Mouse (Mus musculus) urinary bladder, adult 18-20 months (tissue): ENCODE measurements at regions not wholly inside any gene's neighbourhood (a gene's known extent, or its start where the extent isn't known, plus 50 kb on each side); places are given as distances from the start of the nearest gene placed in this dataset.
A peak's percentile ranks its signal among the peaks of the same experiment; 100 is the strongest.

Experiments used
- DNase-seq, 2 experiments: peaks; one replicate each; pipeline ENCODE4 v3.0.0; 2022; ENCODE audit warnings: low spot score in 2 of 2, mixed read lengths in 2 of 2

DNA sequence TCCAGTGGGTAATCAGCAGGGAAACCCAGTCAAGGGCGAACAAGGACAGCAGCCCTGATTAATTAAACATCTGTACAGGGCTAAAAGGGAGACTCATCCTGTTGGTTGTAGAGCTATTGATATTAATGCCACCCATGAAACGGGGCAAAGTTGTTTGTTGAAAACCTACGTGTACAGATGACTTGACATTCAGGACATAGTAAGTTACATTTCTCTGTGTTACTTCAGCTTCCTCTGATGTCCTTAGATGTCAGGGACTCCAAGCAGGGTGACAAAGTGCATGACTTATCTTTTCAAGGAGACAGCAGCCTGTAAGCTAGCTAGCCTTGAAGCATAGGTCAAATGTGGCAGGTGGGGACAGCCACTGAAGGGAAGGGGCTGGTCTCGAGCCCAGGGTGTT, 390.5 kb downstream of the Ccdc171 start:
- DNase-seq = no peak

DNA sequence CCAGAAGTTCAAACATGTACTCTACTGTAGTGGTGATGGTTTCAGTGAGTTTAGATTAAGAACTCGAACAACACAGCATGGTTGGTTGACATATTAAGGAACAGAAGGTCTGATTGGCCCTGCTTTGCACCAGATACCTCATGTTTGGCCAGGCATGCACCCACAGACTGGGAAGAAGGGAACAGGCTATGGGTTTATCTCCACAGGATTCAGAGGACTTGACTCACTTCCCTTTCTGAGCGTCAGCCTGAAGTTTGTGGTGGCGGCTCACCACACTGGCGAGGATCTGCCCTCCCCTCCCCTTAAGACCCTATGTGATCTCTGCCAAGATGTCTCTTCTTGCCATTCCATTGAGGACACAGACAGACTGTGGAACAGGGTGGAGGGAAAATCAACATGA, 391.7 kb downstream of the Ccdc171 start:
- DNase-seq = no peak

DNA sequence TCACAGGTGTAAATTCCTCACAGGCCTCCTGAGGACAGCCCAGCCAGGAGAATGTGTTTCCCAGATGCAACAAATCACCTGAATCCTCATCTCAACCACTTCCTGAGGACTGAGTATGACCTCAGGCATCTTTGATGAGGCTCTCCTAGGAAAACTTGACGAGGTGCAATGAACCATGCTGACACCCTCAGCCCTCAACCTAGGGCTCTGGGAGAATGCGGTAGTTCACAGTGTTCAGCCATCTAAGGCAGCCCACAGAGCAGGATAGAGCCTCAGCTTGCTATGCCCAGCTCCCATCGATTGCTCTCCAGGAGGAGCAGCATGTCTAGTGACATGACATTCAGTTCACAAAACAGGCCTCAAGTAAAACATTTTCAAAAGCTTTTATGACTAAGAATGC, 392.7 kb downstream of the Ccdc171 start:
- DNase-seq = no peak

DNA sequence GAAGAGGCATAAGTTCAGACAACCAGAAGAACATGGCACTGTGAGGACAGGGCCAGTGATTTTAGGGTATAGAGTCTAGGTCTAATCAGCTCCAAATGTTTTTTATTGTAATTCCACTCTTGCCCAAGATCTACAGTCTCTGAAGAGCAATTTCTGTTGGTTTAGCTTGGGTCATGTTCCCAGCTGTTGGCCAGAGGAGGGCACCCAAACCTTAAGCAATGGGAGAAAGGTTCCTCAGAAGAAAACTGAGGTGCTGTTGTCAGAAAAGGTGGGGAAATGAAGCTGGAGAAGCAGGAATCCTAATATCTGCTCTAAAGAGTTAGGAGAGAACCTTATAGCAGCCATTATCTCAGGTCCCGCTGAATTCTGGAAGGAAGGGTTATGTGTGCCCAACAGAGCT, 393.7 kb downstream of the Ccdc171 start:
- no peak for DNase-seq

DNA sequence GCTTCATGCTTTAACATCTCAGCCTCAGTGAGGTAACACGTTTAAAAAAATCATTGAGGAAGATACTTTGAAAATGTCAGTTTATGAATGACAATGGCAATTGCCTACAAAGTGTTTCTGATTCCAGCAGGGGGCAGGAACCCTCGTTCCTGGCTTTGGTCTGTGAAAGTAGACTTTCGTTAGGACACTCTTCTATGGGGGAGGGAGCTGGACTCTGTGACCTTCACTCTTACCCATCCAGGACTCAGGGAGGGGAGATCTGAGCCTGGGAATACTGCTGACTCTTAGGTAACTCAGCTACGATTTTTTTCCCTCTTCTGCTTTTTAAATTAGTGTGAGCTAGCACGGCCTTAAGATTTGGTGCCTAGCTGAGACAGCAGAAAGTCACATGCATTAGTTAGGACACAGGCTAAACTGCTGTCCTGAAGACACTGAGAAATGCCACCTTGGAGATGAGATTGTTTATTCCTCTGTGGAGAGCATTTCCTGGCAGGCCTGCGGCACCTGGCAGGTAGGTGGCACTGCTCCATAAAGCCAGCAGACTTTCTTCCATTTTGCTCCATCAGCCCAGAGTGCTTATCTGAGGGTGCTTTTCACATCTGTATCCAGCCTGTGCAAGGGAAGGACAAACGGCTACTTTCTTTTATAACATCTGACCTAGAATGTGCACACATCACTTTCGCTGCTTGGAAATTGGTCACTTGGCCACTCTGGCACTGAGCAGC, 399.9 kb downstream of the Ccdc171 start:
- DNase-seq = no peak

DNA sequence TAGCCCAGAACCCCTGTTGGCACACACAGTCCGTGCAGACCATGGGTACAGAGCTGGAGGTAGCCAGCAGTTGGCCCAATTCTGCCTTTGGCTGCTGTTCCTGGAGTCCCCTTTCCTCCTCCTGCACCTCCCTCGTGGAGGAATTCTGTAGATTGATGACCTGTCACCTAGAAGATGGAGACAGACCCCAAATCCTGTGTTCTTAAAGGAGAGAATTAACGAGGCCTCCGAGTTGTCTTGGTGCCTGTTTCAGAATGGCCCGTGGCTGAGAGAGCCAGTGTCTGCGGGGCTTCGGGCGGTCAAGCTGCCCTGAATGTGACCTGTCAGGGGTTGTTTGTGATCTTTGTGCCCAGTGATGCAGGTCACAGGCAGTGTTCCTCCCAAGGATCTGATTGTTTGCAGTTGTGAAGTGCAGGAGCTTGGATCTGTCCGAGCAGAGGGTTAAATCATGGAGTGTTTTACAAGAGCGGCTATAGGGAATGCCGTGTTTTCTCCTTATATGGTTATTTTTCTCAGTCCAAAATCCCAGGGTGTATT, 400.9 kb downstream of the Ccdc171 start:
- DNase-seq = no peak

DNA sequence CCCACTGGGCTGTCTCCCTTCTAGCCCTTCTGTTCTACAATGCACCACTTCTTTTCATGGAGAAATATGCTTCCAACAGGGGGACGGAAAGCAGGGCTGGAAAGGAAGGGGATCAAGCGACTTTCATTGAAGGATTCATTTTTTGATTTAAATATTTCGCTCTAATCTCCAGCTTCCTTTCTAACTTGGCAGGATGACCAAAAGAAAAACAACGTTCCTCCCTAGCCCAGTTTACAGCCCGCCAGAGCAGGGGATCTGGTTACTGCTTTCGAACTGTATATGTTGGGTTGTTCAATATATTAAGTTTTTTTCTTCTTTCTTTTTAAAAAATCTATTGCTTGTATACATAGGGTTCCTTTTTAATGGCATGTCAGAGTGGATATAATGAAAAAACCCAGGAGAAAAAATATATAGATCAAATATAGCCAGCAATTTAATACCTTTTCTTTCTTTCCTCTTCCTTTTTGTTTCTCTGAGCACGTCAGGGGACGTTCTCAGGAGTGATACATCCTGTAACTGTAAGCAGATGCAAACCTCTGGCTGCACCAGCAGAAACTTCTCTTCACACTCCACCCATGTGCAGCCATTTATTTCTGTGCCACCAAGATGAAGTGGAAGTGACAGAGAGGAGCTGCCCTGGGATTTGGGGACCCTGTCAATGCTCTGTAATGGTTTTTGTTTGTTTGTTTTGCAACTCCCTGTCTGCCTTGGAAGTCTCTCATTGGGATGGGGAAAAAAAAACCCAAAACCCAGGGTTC, 406.7 kb downstream of the Ccdc171 start:
- DNase-seq = no peak

DNA sequence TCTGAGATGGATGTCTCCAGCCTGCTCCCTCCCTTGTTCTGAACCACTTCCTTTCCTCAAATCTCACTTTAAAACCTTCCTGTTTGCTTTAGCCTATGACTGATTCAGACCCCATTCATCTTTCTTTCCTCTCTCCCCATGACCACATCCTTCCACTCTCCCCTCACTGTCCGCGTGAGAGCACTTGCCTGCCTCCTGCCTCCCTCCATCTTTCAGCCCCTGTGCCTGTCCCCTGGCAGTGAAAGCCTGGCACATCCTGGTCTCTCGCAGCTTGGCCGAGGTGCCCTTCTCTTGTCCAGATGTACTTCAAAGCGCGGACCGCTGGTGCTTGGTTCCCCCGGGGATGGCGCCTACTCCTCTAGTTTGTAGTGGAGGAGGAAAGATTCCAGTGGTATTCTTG, 416.3 kb downstream of the Ccdc171 start:
- no peak for DNase-seq

DNA sequence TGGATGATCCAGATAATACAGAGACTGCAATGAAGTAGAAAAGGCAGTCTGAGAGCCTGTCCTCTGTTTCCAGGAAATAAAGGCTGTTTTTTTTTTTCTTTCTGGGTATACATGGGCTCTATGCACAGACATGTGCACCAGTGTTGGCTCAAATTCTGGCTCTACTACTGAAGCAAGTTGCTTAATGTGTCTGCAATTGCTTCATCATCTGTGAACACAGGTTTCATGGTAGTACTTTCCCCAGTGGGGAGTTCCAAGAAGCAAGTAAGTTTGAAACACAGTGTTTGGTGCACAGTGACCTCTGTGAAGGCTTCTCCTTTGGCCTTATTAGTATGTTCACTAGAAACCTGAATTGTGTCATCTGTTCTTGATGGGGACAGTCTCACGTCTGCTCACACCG, 424.3 kb downstream of the Ccdc171 start:
- no peak for DNase-seq

DNA sequence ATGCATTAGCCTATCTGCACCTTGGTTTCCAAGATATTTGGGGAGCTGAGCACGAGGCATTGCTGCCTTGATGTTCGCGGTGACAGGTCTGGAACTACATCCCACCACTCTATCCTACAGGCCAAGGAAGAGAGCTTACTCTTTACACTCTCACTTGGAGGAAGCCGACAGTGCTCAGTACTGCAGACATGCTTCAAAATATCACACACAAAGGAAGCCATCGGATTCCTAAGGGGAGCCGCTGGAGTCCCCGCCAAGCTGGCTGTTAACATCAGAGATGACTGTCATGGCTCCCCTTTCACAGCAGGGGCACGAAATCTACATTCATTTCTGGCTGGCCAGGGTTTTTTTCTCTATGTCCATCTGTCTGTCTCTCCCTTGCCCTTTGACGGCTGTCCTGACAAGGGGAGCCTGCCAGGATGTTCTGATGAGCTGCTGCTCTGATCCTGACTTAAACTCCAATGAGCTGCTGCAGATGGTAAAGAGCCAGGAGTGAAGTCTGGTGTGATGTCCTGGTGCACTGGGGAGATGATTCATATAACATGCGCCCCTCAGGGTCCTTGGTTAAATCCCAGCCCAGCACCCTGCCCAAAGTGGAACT, 425.6 kb downstream of the Ccdc171 start:
- no peak for DNase-seq

DNA sequence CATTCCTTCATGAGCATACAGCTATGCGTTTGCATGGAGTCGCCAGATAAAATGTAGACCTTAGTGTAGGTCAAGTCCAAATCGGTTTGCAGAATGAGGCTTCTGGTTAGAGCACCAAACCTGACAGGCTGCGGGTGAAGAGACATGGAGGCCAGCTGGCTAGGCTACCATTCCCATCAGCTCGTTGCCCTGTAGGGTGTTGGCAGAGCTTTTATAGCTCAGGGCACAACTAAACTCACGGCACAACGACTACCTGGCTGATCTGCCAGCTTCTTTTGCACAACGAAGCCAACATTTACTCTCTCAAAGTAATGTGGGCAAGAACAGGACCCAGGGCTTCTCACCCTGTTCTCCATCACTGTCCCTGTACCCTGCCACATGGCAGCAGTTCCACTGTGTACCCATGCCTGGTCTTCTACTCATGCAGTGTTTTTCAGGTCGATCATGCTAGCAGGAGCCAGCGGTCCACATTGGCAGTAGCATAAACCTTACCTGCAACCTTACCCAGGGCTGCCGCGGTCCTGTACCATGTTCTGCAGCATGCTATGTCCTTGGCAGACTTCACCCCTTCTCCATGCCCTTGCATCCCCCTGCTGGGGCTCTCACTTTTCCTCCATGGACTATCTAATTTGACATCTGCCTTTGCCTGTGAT, 431.0 kb downstream of the Ccdc171 start:
- no peak for DNase-seq

DNA sequence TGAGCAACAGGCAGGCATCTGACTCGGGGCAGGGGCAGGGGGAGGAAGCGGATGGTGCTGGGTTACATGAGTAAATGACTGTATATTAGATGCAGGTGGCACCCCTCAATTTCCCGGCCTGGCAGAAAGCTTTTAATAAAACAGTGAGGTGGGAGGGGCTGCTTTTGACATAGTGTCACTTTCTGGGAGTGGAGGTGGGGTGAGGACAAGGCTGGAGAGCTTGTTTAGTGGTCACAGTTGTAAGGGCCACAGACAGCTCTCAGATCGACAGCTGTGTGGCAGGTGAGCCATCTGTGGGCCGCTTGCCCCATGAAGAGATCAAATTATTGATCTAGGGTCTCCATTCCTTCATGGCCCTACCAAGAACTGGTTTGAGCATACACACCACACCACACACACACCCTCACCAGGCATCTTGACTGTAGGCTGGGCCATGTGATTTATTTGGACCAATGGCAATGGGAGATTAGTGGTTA, 431.9 kb downstream of the Ccdc171 start:
- DNase-seq = no peak

DNA sequence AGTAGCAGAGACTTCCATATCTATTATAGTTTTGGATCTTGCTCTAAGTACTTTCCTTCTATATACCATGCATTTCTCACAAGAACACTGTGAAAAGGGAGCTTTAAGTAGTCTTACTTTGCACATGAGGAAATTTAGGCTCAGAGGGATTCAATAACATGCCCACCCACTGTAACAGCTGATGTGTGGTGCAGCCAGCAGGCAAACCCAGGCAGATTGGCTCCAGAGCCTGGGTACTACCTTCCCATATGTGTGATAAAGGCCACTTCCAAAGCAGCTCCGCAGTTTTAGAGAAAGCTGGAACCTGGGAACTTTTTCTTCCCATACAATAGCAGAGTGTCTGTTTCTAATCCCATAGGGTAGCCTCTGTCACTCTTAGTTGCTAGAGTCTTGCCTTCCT, 441.6 kb downstream of the Ccdc171 start:
- DNase-seq = no peak

DNA sequence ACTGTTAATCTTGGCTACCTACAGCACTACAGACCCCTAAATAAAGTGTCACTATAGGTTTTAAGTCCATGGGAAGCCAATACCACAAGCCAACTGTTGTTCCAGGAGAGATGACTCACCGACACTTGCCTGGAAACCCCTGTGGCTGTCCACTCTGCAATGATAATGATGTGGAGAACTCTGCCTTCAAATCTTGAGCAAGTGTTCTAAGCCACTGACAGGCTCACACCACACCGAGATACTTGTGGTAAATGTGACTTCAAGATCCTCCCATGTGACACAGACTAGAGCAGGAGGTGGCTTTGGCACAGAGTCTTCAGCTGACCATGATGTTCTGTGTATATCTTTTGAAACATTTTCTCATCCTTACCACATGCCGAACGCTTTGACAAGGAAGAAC, 447.8 kb downstream of the Ccdc171 start:
- DNase-seq = no peak

DNA sequence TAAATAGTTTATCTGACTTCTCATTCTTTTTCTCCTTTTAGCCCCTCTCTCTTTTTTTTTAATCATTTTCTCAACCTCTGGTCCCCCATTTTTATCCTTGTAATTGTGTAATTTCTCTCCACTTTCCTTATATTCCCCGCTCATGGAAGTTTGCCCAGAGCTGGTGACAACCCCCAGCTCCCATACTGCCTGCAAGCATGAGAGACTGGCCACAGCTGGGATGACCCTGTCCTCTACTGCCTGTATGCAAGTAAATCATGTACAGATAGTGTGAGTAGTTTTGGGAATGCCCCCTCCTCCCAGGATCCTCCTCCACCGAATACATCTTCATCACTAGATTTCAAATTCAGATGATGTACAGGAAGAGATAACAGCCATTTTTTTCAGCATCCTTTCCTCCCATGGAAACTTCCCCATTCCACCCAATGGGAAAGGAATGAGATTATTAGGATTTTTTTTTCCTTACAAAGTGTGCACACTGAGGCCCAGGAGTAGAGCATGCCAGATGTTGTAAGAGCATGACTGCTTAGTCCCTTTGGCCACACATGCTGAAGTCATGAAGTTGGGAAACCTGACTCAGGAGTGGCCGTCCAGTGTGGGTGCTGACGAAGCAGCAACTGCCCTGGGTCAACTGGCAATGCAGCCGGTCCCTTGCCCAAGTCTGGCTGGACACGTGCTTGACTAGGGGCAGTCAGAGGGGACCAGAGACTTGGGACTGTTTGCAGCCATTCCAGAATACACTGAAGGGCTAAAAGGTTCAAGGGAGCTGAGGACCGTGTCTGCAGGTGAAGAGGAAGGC, 449.1 kb downstream of the Ccdc171 start:
- peak in 1 of 2 experiments; percentile 29 for DNase-seq

DNA sequence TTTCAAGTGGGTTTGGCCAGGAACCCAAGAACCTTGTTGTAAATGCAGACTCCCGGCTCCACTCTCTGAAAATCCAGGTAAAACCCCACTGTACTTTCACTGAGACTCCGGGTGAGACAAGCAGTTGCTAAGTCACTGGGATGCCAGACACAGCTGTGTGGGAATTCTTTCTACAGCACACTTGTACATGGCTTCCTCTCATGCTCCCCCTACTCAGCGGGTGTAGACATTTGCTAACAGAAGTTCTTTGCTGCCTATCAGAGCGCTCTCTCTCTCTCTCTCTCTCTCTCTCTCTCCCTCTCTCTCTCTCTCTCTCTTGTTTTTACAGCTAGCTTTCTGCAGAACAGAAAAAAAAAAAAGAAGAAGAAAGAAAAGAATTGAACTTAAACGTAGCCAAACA, 450.2 kb downstream of the Ccdc171 start:
- DNase-seq = no peak

DNA sequence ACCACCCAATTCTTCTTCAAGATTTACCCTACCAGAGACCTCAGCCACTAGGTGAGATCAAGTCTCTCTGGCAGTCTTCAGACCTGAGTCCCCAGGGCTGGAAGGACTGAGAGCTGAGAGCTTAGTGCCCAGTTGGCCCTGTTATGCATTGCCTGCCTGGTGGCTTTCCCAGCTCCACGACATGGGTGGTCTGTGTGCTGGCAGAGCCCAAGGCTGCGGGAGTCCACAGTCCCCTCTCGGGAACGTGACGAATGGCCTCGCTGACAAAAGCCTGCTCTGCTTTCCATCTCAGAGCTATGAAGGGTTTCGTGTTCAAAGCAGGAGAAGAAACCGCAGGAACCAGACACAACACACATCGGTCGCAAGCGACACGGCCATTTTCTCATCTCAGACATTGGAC, 450.7 kb downstream of the Ccdc171 start:
- no peak for DNase-seq

DNA sequence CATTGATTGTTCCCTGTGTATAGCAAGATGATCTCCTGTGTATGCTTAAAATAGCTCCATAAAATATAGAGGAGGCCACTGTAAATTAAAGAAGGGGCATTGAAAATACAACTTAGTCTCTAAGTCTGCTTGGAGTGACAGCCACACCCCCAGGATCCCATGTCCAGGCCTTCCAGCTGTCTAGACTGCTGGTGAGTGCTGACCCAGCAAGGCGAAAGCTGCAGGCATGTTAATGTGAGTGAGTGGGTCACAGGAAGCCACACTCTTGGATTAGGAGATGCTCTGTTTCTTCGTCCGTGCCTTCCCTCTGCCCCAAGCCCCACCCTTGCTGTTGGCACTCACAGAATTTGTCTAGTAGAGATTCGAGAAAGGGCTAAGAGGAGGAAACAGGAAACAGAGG, 453.7 kb downstream of the Ccdc171 start:
- DNase-seq = no peak

DNA sequence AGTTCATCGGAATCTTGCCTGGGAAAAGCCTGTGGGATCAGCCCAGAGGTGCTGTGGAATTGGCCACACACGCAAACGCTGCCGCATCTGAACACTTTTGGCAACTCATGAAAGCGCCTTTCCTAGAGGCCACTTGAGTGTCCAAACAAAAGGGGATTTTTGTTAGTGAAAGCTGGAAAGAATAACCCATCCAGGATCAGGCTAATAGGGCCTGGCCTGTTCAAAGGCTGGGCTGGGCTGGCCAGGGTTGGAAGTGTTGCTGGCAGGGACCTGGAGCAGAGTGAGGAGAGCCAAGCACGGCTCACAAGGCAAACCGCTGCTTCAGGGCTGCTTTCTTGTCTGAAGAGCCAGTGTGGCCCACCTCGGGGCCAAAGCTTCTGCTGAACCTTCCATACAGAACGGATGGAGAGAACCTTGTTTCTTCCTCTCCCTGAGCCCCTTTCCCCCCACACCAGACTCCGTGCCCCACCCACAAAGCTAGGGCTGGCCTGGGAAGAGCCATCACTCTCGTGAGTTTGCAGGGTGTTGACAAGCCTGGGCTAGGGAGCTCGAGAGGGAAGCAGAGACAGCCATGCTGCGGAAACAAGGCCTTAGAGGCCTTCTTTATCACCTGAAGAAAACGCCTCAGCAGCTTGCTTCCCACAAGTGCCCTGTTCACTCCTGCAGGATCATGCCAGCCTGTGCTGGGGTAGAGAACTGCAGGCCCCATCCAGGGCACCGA, 459.5 kb downstream of the Ccdc171 start:
- peak in 1 of 2 experiments; percentile 18 for DNase-seq

DNA sequence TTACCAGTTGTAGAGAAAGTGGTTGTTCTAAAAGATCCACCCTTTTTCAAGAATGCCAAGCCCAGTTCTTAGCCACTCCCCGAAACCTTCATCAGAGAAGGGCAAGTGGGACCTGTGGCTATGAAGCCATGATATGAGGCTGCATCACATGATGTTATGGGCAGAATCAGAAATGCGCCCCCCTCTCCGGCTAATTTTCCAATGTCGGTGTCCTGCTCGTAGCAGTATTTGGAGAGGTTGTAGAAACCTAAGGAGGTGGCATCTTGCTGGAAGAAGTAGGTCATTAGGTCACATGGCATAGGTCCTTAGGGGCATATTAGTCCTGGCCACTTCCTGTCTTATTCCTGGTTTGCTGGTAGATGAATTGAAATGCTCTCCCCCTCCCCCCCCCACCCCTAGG, 460.1 kb downstream of the Ccdc171 start:
- no peak for DNase-seq
